Mouse (Mus musculus) megakaryocyte, adult 5-6 weeks (primary cell): ENCODE data around the gene Cst7. TPM values are rescaled to one million over a fixed set of nuclear protein-coding genes. Genes with fewer than 3 reads are reported as not detected.
A peak's percentile ranks its signal among the peaks of the same experiment; 100 is the strongest.
"Not testable (repeated sequence)": the region's sequence is repeated elsewhere in the genome, so short reads cannot be mapped to it uniquely, and the experiment has no call there.

Experiments used
- ATAC-seq: 2 replicates; pipeline ENCODE4 v1.8.0; 2016; ENCODE audit warnings: mild to moderate bottlenecking, inconsistent platforms; ENCODE audit not compliant: poor library complexity, severe bottlenecking
- total RNA-seq, 2 experiments: library from RNA; stranded (forward) in 1 of 2; stranded (reverse) in 1 of 2; fragments of 153-499, 151-499 nt in 1 of 2; fragments of 221-1000, 200-1000 nt in 1 of 2; gene quantifications; 2 replicates each; pipeline versions ENCODE4 v1.2.3 to v1.2.4; 2015 to 2017

The Cst7 gene
- total RNA-seq (2015) (36.9 and 41.1 TPM in 2 replicates), total RNA-seq (2017) (24.5 and 39.6 TPM in 2 replicates)

DNA sequence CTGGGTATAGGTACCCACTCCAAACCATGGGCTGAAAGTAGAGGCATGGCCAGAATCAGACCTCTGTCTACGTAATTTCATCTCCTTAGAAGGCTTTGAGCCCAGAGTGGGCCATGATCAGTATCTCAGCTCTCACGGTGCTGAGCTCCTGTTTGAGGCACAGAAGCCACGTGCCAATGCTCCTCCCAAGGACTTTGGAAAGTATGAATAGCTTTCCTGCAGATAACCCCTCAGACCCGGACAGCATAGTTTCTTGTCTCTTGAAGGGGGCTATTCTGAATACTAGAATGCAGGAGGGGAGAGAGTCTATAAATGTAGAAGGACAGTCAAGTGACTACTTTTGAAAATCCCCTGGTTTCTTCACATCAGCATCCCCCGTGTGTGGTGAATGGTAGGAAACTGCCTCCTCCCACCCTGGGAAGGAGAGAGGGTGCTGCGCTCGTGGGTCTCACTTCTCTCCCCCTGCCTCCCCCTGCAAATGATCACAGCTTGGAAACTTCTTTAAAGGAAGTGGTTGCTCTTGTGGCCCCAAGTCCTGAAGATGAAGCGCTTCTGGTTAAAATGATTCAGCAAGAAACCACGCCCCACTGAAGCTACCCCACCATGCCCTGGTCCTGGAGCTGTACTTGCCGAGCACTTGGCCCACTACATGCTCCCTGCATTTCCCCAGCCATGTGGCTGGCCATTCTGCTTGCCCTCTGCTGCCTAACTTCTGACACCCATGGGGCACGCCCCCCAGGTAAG lies at the start of gene Cst7:
Gene Cst7, plus strand, starts transcription at position 569 of the 744 bp plus-strand sequence.
- ATAC-seq = peak; percentile 72

- no peak for ATAC-seq
These were observed 44.5 kb upstream of the Cst7 start for GRCm38 (mm10) chr2:150525703-150526207.

DNA sequence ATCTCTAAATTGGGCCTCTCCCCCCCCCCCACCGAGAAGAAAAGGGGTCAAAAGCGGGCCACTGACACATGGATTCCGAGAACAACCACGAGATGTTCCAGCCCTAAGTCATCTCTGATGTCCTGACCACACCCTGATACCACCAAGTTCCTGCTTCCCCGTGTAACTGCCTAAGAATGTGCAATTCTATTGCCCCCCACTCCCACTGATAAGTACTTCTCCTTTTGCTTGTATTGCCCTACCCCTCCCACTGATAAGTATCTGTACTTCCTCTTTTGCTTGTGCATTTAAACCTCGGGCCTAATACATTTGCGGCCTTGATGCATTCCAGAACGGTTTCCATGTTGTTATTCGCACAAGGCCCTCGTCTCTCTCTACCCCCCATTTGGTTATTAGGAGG lies 20.6 kb upstream of the Cst7 start:
- ATAC-seq = not testable (repeated sequence)

DNA sequence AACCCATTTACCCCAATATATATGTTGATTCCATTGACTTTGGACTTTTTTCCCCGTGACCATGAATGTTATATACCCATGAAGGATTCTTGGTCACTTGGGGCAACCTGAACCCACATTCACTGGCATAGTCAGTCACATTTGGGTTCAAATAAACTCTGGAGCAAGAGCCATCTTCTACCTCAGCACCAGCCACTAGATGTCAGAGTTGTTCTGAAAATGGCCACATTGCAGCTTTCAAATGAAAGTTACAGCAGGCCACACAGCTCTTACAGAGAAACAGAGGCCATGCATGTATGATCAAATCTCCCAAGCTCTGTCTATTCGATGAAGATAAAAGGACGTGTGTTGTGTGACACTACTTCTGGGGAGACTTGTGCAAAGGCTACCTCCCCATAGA lies 11.6 kb upstream of the Cst7 start:
- ATAC-seq = peak; percentile 96

- ATAC-seq = peak; percentile 22
These were observed 3.2 kb upstream of the Cst7 start for GRCm38 (mm10) chr2:150567051-150567450.

DNA sequence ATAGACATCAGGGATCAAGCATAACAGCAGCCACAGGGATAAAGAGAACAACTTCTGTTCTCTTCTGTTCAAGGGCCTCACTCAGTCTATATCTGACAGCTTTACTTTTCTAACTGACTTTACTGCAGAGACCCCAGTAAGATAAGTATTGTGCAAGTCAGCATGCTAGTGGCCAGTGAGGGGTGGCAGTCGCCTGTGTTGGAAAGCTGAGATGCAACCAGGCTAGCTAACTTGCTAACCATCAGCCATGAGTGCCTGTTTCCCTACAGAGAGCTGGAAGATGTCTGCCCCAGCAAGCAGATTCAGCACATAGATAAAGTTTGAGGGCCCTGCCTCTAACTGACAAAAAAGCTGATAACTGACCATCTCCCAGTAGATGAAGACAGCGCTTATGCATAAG lies 546 bp downstream of the Cst7 start:
- no peak for ATAC-seq

- ATAC-seq = no peak
These were observed 2.2 kb downstream of the Cst7 start for GRCm38 (mm10) chr2:150572463-150572862.

DNA sequence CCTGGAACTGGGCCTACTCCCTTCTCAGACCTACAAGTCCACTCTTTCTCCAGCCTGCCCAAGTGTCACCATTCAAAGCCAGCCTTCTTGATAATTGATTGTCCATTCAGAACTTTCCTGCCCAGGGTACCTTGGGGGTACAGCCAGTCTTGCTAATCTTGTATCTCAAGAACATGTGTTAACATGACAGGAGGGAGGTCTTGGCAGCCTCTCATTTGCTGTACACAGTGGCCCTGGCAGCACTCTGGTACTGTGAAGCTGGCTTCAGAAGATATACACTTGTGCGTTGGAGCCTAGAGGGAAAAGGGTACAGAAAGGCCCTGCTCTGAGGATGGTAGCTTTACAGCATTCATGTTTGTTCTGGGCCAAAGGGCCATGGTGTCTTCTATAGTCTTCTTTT lies 6.0 kb downstream of the Cst7 start:
- no peak for ATAC-seq

- peak; percentile 47 for ATAC-seq
These were observed 8.4 kb downstream of the Cst7 start for GRCm38 (mm10) chr2:150578603-150579002.

DNA sequence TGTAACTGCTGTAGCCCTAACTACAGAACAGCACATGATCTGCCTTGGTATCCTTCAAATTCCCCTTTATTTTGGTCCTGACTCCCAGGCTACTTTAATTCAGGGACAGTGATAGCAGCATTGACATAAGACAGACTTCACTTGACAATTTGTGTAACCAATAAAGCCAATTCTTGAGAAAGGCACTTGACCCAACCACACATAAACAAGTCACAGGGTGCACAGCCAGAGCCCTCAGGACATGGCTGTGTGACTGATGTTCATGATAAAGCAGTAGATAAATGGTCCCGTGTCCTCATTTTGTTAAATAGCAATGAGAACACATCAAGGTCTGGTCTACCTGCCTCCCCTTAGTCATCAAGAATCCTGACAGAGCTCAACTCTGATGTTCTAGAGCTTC lies 9.4 kb downstream of the Cst7 start:
- ATAC-seq = no peak

DNA sequence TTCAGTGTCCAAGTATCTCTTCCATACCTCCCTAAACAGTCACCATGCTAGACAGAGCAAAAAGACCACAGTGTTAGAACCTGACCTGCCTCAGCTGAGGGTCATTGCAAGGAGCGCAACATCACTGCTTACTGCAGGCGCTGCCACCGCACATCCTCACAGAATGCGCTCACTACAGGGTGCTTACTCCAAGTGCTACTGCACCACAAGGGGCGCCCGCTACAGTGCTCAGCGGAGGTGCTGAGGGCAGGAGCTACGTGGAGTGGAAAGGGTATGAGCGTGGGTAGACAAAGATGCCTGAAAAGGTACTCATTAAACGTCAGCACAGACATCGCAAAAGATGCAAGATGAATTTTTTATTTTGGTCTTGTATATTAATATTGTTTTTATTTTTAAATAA lies 18.9 kb downstream of the Cst7 start:
- no peak for ATAC-seq

GRCm38 (mm10) chr2:150595411-150596190 lies 25.4 kb downstream of the Cst7 start:
- peak; percentile 56; the same call in 1 of the 2 replicates for ATAC-seq

- no peak for ATAC-seq
These were observed 30.0 kb downstream of the Cst7 start for GRCm38 (mm10) chr2:150600263-150600662.

- ATAC-seq = no peak
These were observed 32.0 kb downstream of the Cst7 start for GRCm38 (mm10) chr2:150602166-150602565.

DNA sequence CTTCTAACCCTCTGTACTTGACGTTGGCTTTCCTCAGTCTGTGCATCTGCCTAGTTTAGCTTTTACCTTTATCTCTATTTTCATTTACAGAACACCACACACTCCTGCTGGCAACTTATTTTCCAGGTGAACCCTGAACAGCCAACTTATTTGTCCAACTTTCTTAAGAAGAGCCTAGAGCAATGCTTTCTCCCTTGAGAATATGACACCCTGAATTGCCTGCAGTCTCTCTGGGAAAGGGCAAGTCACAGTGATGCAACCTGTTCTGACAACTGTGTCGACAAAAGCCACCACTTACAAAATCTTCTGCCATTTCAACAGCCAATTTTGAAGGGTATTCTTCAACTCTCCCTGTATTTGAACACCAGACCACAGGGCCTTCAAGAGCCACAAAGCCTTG lies 34.6 kb downstream of the Cst7 start:
- peak; percentile 30 for ATAC-seq

GRCm38 (mm10) chr2:150607086-150607485 lies 36.9 kb downstream of the Cst7 start:
- ATAC-seq = no peak

DNA sequence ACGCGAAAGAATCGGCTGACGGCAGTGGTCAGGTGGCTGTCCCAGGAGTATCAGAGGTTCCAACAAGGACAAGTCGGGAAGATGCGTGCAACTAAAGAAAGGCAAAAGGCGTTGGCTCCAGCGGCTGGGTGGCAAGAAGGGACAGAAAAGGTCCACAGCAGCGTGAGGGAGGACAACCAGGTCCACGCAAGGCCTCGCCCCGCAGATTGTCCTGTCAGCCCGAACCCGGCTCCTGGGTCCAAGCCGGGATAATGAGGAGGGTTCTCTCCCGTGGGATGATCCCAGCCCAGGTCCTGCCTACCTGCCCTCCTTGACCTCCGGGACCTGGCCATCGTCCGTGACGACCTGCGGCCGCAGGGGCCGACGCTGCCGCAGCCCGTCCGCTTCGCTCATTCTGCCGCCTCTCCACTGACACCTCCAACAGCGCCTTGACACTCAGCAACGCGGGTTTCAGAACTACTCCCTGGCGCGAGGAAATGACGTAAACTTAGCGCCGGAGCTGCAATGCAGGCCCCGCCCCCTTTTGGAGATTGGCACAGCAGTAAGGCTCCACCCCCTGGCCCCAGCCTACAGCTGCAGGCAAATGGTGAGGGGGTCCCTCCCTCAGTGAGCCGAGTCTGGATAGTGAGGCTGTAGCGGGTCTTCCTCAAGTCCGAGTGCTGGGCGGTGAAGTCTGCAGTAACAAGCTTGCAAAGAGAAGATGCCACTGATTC lies 38.0 kb downstream of the Cst7 start, which contains the start of gene Apmap:
Gene Apmap, minus strand, starts transcription at position 481 of the 713 bp plus-strand sequence.
- peak; percentile 80 for ATAC-seq

- ATAC-seq = peak; percentile 64
These were observed 38.8 kb downstream of the Cst7 start for GRCm38 (mm10) chr2:150608872-150609560.

GRCm38 (mm10) chr2:150610097-150610496 lies 39.9 kb downstream of the Cst7 start:
- no peak for ATAC-seq

- ATAC-seq = peak; percentile 81
These were observed 51.5 kb downstream of the Cst7 start for GRCm38 (mm10) chr2:150621698-150622097.
